Mouse (Mus musculus) large intestine, adult 2 months (tissue): ENCODE data around the gene Lig1. TPM values are rescaled to one million over a fixed set of nuclear protein-coding genes. Genes with fewer than 3 reads are reported as not detected.
"Not testable (repeated sequence)": the region's sequence is repeated elsewhere in the genome, so short reads cannot be mapped to it uniquely, and the experiment has no call there.

Experiments
- DNase-seq: peaks from one replicate; pipeline ENCODE4 v3.0.0-alpha.2; 2012; ENCODE audit warnings: low read depth, low spot score
- WGBS: fragments of 180-500 bp; shearing (Covaris S2); methylation state at CpG from one replicate; pipeline ENCODE4 v1.1.7; 2018; 5-methylcytosine and 5-hydroxymethylcytosine counted together
- polyA plus RNA-seq: library from polyadenylated mRNA; depleted of rRNA; stranded (reverse); fragments of >200 nt; gene quantifications from 2 replicates; pipeline ENCODE4 v1.2.3, GENCODE M21; 2012; rRNA removed

Gene Lig1
- 18.4 and 20.1 TPM in 2 replicates for polyA plus RNA-seq

GRCm38 (mm10) chr7:13277081-13277480 is at the start of gene Lig1:
Gene Lig1, plus strand, starts transcription at chr7:13277283.
- WGBS: 97% methylated on average over 16 of the region's 16 CpGs
- DNase-seq: no peak

GRCm38 (mm10) chr7:13260746-13261700 is 16.1 kb upstream of the Lig1 start:
- DNase-seq: no peak
- WGBS: 47% methylated on average over 50 of the region's 50 CpGs

- 70% methylated on average over 5 of the region's 5 CpGs for WGBS
- no peak for DNase-seq
Observed at GRCm38 (mm10) chr7:13263851-13264250, 13.2 kb upstream of the Lig1 start.

GRCm38 (mm10) chr7:13264396-13264795 is 12.7 kb upstream of the Lig1 start:
- 33% methylated on average over 2 of the region's 2 CpGs for WGBS

GRCm38 (mm10) chr7:13268749-13269260 is 8.3 kb upstream of the Lig1 start:
- WGBS: 86% methylated on average over 4 of the region's 4 CpGs
- no peak for DNase-seq

More at GRCm38 (mm10) chr7:13264396-13264795, 12.7 kb upstream of the Lig1 start:
- no peak for DNase-seq

- WGBS: 87% methylated on average over 11 of the region's 11 CpGs
- DNase-seq: no peak
Observed at GRCm38 (mm10) chr7:13269394-13269793, 7.7 kb upstream of the Lig1 start.

GRCm38 (mm10) chr7:13271704-13272103 is 5.4 kb upstream of the Lig1 start:
- WGBS: 37% methylated on average over 1 of the region's 1 CpGs
- DNase-seq: no peak

GRCm38 (mm10) chr7:13277833-13278232 is 750 bp downstream of the Lig1 start:
- no peak for DNase-seq
- 5% methylated on average over 2 of the region's 2 CpGs for WGBS

GRCm38 (mm10) chr7:13278308-13278891 is 1.3 kb downstream of the Lig1 start, which contains the start of gene Zswim9:
Gene Zswim9, minus strand, starts transcription at chr7:13278721.
- DNase-seq: peak; percentile 71
- under 1% methylated on average over 39 of the region's 39 CpGs for WGBS

- WGBS: 2% methylated on average over 18 of the region's 29 CpGs
- not testable (repeated sequence) for DNase-seq
Observed at GRCm38 (mm10) chr7:13278957-13279356, 1.9 kb downstream of the Lig1 start.

- no peak for DNase-seq
- WGBS: 45% methylated on average over 5 of the region's 5 CpGs
Observed at GRCm38 (mm10) chr7:13288621-13289020, 11.5 kb downstream of the Lig1 start.

GRCm38 (mm10) chr7:13290041-13290675 is 13.1 kb downstream of the Lig1 start:
- WGBS: 79% methylated on average over 1 of the region's 1 CpGs
- no peak for DNase-seq

GRCm38 (mm10) chr7:13291370-13291769 is 14.3 kb downstream of the Lig1 start:
- no peak for DNase-seq
- 79% methylated on average over 2 of the region's 2 CpGs for WGBS

- 83% methylated on average over 11 of the region's 11 CpGs for WGBS
- DNase-seq: no peak
Observed at GRCm38 (mm10) chr7:13293878-13294855, 17.1 kb downstream of the Lig1 start.

GRCm38 (mm10) chr7:13295256-13295655 is 18.2 kb downstream of the Lig1 start:
- 94% methylated on average over 7 of the region's 7 CpGs for WGBS
- DNase-seq: no peak

- 78% methylated on average over 1 of the region's 1 CpGs for WGBS
- DNase-seq: no peak
Observed at GRCm38 (mm10) chr7:13297636-13298035, 20.6 kb downstream of the Lig1 start.

- DNase-seq: no peak
- 91% methylated on average over 5 of the region's 5 CpGs for WGBS
Observed at GRCm38 (mm10) chr7:13298821-13299220, 21.7 kb downstream of the Lig1 start.

GRCm38 (mm10) chr7:13301643-13302042 is 24.6 kb downstream of the Lig1 start:
- DNase-seq: no peak
- 86% methylated on average over 1 of the region's 1 CpGs for WGBS

- no peak for DNase-seq
- WGBS: 73% methylated on average over 2 of the region's 2 CpGs
Observed at GRCm38 (mm10) chr7:13302780-13303179, 25.7 kb downstream of the Lig1 start.
